In the genomic region with DNA sequence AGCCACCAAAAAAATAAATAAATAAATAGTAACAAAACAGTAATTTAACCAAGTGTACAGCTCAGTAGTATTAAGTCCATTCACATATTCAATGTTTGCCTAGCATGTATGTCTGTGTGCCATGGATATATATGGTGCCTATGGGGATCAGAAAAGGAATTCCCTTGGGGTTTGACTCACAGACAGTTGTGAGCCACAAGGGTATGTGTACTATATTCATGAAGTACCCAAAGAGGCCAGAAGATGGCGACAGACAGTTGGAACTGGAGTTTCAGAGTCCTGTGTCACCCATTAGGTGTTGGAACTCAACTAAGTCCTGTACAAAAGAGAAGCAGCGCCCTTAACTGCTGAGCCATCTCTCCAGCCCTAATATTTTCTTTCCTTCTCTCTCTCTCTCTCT, we compare ENCODE assay signal across 8 mouse cellular contexts. TPM values are rescaled to one million over a fixed set of nuclear protein-coding genes. Genes with fewer than 3 reads are reported as not detected.
DNase-seq lines count a peak whose midpoint lies in the region; ATAC-seq and TF ChIP-seq lines count a peak whose summit lies in the region.

No protein-coding gene starts in this region.

- peaks cover 3% of the 10 kb centered on the region; the same call in 1 of the 2 replicates for H3K4me1 ChIP-seq in heart, embryonic 12.5 days (replicated peaks)
- H3K4me1 ChIP-seq in kidney, postnatal 0 days (replicated peaks; ENCODE audit: insufficient read depth, low read length), result no peaks in the 10 kb centered on the region
- H3K4me1 ChIP-seq in liver, embryonic 16.5 days (ENCODE audit: control insufficient read depth, low read depth, low read length), result no peaks in the 10 kb centered on the region
- H3K4me1 ChIP-seq in neural tube, embryonic 15.5 days, result no peaks in the 10 kb centered on the region

- peak; percentile 89 for DNase-seq in CD4-positive, CD25-positive, alpha-beta regulatory T cell, adult 2 months (ENCODE audit: low read depth, low spot score)
- peak; percentile 95 for DNase-seq in R1 (ENCODE audit: low read depth, low spot score)
- DNase-seq in kidney, postnatal 0 days (ENCODE audit: low spot score), result peak; percentile 89
- no peak for DNase-seq in ovary, postnatal 10 days (ENCODE audit: low spot score)

- H3K36me3 ChIP-seq in heart, embryonic 12.5 days, result peaks cover 33% of the 10 kb centered on the region
- 0 out of 2 replicates have a peak, but pooled peaks cover 10% of the 10 kb centered on the region for H3K36me3 ChIP-seq in kidney, postnatal 0 days (ENCODE audit: insufficient read depth, low read length)
- H3K36me3 ChIP-seq in liver, embryonic 16.5 days (ENCODE audit: control insufficient read depth, insufficient read depth), result peaks cover 4% of the 10 kb centered on the region
- H3K36me3 ChIP-seq in neural tube, embryonic 15.5 days, result peaks cover 28% of the 10 kb centered on the region

- H3K4me2 ChIP-seq in heart, embryonic 12.5 days, result no peak overlapping the region
- no peak overlapping the region for H3K4me2 ChIP-seq in kidney, postnatal 0 days (ENCODE audit: low read length)
- no peak overlapping the region for H3K4me2 ChIP-seq in liver, embryonic 16.5 days (ENCODE audit: low read depth, low read length)
- no peak overlapping the region for H3K4me2 ChIP-seq in neural tube, embryonic 15.5 days

- peak; percentile 91 for TF ChIP-seq CTCF in kidney, postnatal 0 days (IDR thresholded peaks at IDR 0.05; ENCODE audit: low read depth)

- H3K4me3 ChIP-seq in heart, embryonic 12.5 days, result no peak overlapping the region
- no peak overlapping the region for H3K4me3 ChIP-seq in kidney, postnatal 0 days (replicated peaks; ENCODE audit: low read depth, low read length)
- H3K4me3 ChIP-seq in liver, embryonic 16.5 days (ENCODE audit: low read depth, low read length), result no peak overlapping the region
- H3K4me3 ChIP-seq in neural tube, embryonic 15.5 days (replicated peaks), result no peak overlapping the region

- H3K27me3 ChIP-seq in heart, embryonic 12.5 days (replicated peaks), result no peaks in the 10 kb centered on the region
- no peaks in the 10 kb centered on the region for H3K27me3 ChIP-seq in kidney, postnatal 0 days (ENCODE audit: insufficient read depth, low read length)
- H3K27me3 ChIP-seq in liver, embryonic 16.5 days (ENCODE audit: control insufficient read depth, insufficient read depth, low read depth, low read length), result no peaks in the 10 kb centered on the region
- H3K27me3 ChIP-seq in neural tube, embryonic 15.5 days (replicated peaks), result no peaks in the 10 kb centered on the region

- ATAC-seq in common myeloid progenitor, adult 5-6 weeks (replicated peaks; ENCODE audit: low read depth, poor library complexity, severe bottlenecking), result peak; percentile 95
- ATAC-seq in heart, embryonic 12.5 days (ENCODE audit: insufficient number of reproducible peaks, low FRiP score), result 0 out of 2 replicates have a peak, but pooled peaks have one; percentile 11
- peak; percentile 68; the same call in 1 of the 2 replicates for ATAC-seq in kidney, postnatal 0 days (replicated peaks; ENCODE audit: low FRiP score, low read depth)
- ATAC-seq in liver, embryonic 16.5 days (ENCODE audit: low read depth), result peak; percentile 74; the same call in 1 of the 2 replicates
- peak; percentile 21; the same call in 1 of the 2 replicates for ATAC-seq in neural tube, embryonic 15.5 days (ENCODE audit: low FRiP score)

- 50% methylated on average over 2 of the region's 2 CpGs for WGBS in heart, embryonic 12.5 days
- 45% methylated on average over 2 of the region's 2 CpGs for WGBS in kidney, postnatal 0 days
- WGBS in liver, embryonic 16.5 days (ENCODE audit: insufficient replicate concordance), result 37% methylated on average over 2 of the region's 2 CpGs
- 33% methylated on average over 2 of the region's 2 CpGs for WGBS in neural tube, embryonic 15.5 days

- H3K9ac ChIP-seq in heart, embryonic 12.5 days, result no peak overlapping the region
- no peak overlapping the region for H3K9ac ChIP-seq in kidney, postnatal 0 days (ENCODE audit: low read depth, low read length)
- H3K9ac ChIP-seq in liver, embryonic 16.5 days (ENCODE audit: low read depth, low read length), result no peak overlapping the region
- no peak overlapping the region for H3K9ac ChIP-seq in neural tube, embryonic 15.5 days (replicated peaks)

- no peak overlapping the region for H3K27ac ChIP-seq in heart, embryonic 12.5 days (ENCODE audit: poor library complexity, severe bottlenecking)
- no peak overlapping the region for H3K27ac ChIP-seq in kidney, postnatal 0 days
- no peak overlapping the region for H3K27ac ChIP-seq in liver, embryonic 16.5 days (ENCODE audit: low read length)
- H3K27ac ChIP-seq in neural tube, embryonic 15.5 days (replicated peaks), result no peak overlapping the region

- H3K9me3 ChIP-seq in heart, embryonic 12.5 days (replicated peaks), result no peaks in the 10 kb centered on the region
- H3K9me3 ChIP-seq in kidney, postnatal 0 days (replicated peaks; ENCODE audit: low read length), result no peaks in the 10 kb centered on the region
- no peaks in the 10 kb centered on the region for H3K9me3 ChIP-seq in liver, embryonic 16.5 days (replicated peaks; ENCODE audit: control insufficient read depth, low read length)
- no peaks in the 10 kb centered on the region for H3K9me3 ChIP-seq in neural tube, embryonic 15.5 days (replicated peaks)

RNA-seq across cellular contexts. Expression of a gene that starts 6.1 kb away (rescaled TPM):
- 41.0 and 63.6 TPM in 2 replicates for total RNA-seq in common myeloid progenitor, adult 5-6 weeks (2017)
- polyA plus RNA-seq in heart, embryonic 12.5 days (2016; fragmentation: Nextera tagmentation; extraction: Ambion mirVana), result 36.6 and 36.7 TPM in 2 replicates
- polyA plus RNA-seq in kidney, postnatal 0 days (2015; fragmentation: Nextera tagmentation; extraction: Ambion mirVana), result 30.1 and 31.2 TPM in 2 replicates
- polyA plus RNA-seq in liver, embryonic 16.5 days (2015; fragmentation: Nextera tagmentation; extraction: Ambion mirVana), result 23.1 and 23.7 TPM in 2 replicates
- 32.2 and 36.3 TPM in 2 replicates for polyA plus RNA-seq in neural tube, embryonic 15.5 days (2015; fragmentation: Nextera tagmentation; extraction: Ambion mirVana)

RNA-seq across cellular contexts. Expression of a gene that starts 9.5 kb away (rescaled TPM):
- total RNA-seq in common myeloid progenitor, adult 5-6 weeks (2017), result 315 and 391 TPM in 2 replicates
- 405 and 408 TPM in 2 replicates for polyA plus RNA-seq in heart, embryonic 12.5 days (2016; fragmentation: Nextera tagmentation; extraction: Ambion mirVana)
- polyA plus RNA-seq in kidney, postnatal 0 days (2015; fragmentation: Nextera tagmentation; extraction: Ambion mirVana), result 461 and 494 TPM in 2 replicates
- polyA plus RNA-seq in liver, embryonic 16.5 days (2015; fragmentation: Nextera tagmentation; extraction: Ambion mirVana), result 156 and 178 TPM in 2 replicates
- 284 and 296 TPM in 2 replicates for polyA plus RNA-seq in neural tube, embryonic 15.5 days (2015; fragmentation: Nextera tagmentation; extraction: Ambion mirVana)

RNA-seq across cellular contexts. Expression of a gene that starts 20.3 kb away (rescaled TPM):
- 14.6 and 18.5 TPM in 2 replicates for total RNA-seq in common myeloid progenitor, adult 5-6 weeks (2017)
- polyA plus RNA-seq in heart, embryonic 12.5 days (2016; fragmentation: Nextera tagmentation; extraction: Ambion mirVana), result 5.5 and 6.8 TPM in 2 replicates
- 1.1 and 1.2 TPM in 2 replicates for polyA plus RNA-seq in kidney, postnatal 0 days (2015; fragmentation: Nextera tagmentation; extraction: Ambion mirVana)
- 0.78 and 1.1 TPM in 2 replicates for polyA plus RNA-seq in liver, embryonic 16.5 days (2015; fragmentation: Nextera tagmentation; extraction: Ambion mirVana)
- polyA plus RNA-seq in neural tube, embryonic 15.5 days (2015; fragmentation: Nextera tagmentation; extraction: Ambion mirVana), result 4.3 and 4.5 TPM in 2 replicates

RNA-seq across cellular contexts. Expression of a gene that starts 30.0 kb away (rescaled TPM):
- 43.4 and 62.9 TPM in 2 replicates for total RNA-seq in common myeloid progenitor, adult 5-6 weeks (2017)
- 26.1 and 26.3 TPM in 2 replicates for polyA plus RNA-seq in heart, embryonic 12.5 days (2016; fragmentation: Nextera tagmentation; extraction: Ambion mirVana)
- 24.0 and 27.1 TPM in 2 replicates for polyA plus RNA-seq in kidney, postnatal 0 days (2015; fragmentation: Nextera tagmentation; extraction: Ambion mirVana)
- 5.5 and 6.8 TPM in 2 replicates for polyA plus RNA-seq in liver, embryonic 16.5 days (2015; fragmentation: Nextera tagmentation; extraction: Ambion mirVana)
- polyA plus RNA-seq in neural tube, embryonic 15.5 days (2015; fragmentation: Nextera tagmentation; extraction: Ambion mirVana), result 23.8 and 25.3 TPM in 2 replicates

RNA-seq across cellular contexts. Expression of a gene that starts 32.0 kb away (rescaled TPM):
- total RNA-seq in common myeloid progenitor, adult 5-6 weeks (2017), result 32.3 and 40.9 TPM in 2 replicates
- polyA plus RNA-seq in heart, embryonic 12.5 days (2016; fragmentation: Nextera tagmentation; extraction: Ambion mirVana), result 31.8 and 33.8 TPM in 2 replicates
- polyA plus RNA-seq in kidney, postnatal 0 days (2015; fragmentation: Nextera tagmentation; extraction: Ambion mirVana), result 48.7 and 55.5 TPM in 2 replicates
- 10.9 and 12.6 TPM in 2 replicates for polyA plus RNA-seq in liver, embryonic 16.5 days (2015; fragmentation: Nextera tagmentation; extraction: Ambion mirVana)
- 31.0 and 39.5 TPM in 2 replicates for polyA plus RNA-seq in neural tube, embryonic 15.5 days (2015; fragmentation: Nextera tagmentation; extraction: Ambion mirVana)

Comparison
In these comparisons a context has a peak if more than half of its experiments do, and no peak if none do; other contexts are left out.
1. ATAC-seq: peak in every context shown above with its lines; median percentile 95 in common myeloid progenitor, adult 5-6 weeks; 74 in liver, embryonic 16.5 days; 68 in kidney, postnatal 0 days; 21 in neural tube, embryonic 15.5 days; 11 in heart, embryonic 12.5 days.